ENCODE assay signal across 8 mouse cellular contexts in the genomic region with DNA sequence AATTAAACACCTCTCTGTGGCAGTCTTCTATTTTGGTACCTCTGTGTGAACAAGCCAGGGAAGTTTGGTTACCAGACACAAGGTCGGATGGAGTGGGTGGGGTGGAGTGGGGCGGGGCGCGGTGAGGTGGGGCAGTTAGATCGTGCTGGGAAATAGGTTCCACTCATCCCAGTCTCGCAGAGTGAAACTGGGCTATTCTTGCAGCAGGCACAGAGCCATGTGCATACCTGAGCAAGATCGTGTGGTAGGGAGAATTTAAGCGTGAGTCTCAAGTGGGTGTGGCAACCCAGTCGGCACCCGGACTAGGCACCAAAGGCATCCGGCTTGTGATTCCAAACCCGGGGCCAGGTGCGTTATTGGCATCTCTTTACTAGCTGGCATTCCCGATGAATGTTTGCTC. TPM values are rescaled to one million over a fixed set of nuclear protein-coding genes. Genes with fewer than 3 reads are reported as not detected.
A peak's percentile ranks its signal among the peaks of the same experiment; 100 is the strongest.
DNase-seq lines count a peak whose midpoint lies in the region; ATAC-seq and TF ChIP-seq lines count a peak whose summit lies in the region.

No protein-coding gene starts in this region.

- peak overlapping the region; percentile 49 for H3K9ac ChIP-seq in forebrain, embryonic 15.5 days (replicated peaks)
- H3K9ac ChIP-seq in liver, adult 2 months (ENCODE audit: low read depth, low read length) = 0 out of 2 replicates have a peak overlapping the region, but pooled peaks have one; percentile 40
- H3K9ac ChIP-seq in neural tube, embryonic 15.5 days (replicated peaks) = peak overlapping the region; percentile 56

- TF ChIP-seq CTCF in bone marrow, adult 2 months (IDR thresholded peaks at IDR 0.05; ENCODE audit: control insufficient read depth, insufficient read depth, low read length) = no peak
- TF ChIP-seq CTCF in liver, adult 2 months (IDR thresholded peaks at IDR 0.05; ENCODE audit: low read depth, low read length) = no peak

- peak; percentile 11 to 41 for DNase-seq in kidney, postnatal 25 days
- DNase-seq in kidney, adult 18-20 months = no peak
- no peak for DNase-seq in liver, adult 2 months (ENCODE audit: extremely low read depth, low read depth, low spot score)
- no peak for DNase-seq in frontal cortex, postnatal 14 days (ENCODE audit: low spot score in 2 of 2)
- DNase-seq in layer of hippocampus, postnatal 14 days (ENCODE audit: low spot score in 2 of 2) = no peak

- no peaks in the 10 kb centered on the region for H3K79me2 ChIP-seq in liver, adult 2 months (ENCODE audit: control insufficient read depth, insufficient read depth, low read length)

- H3K9me3 ChIP-seq in forebrain, embryonic 15.5 days = no peaks in the 10 kb centered on the region
- H3K9me3 ChIP-seq in neural tube, embryonic 15.5 days (replicated peaks) = no peaks in the 10 kb centered on the region

- H3K36me3 ChIP-seq in forebrain, embryonic 15.5 days = no peaks in the 10 kb centered on the region
- no peaks in the 10 kb centered on the region for H3K36me3 ChIP-seq in liver, adult 2 months (ENCODE audit: control insufficient read depth, insufficient read depth, low read length)
- H3K36me3 ChIP-seq in neural tube, embryonic 15.5 days = no peaks in the 10 kb centered on the region

- peak overlapping the region; percentile 91 for H3K4me2 ChIP-seq in forebrain, embryonic 15.5 days (replicated peaks)
- H3K4me2 ChIP-seq in neural tube, embryonic 15.5 days = peak overlapping the region; percentile 96

- no peak overlapping the region for H3K27ac ChIP-seq in bone marrow, adult 2 months (ENCODE audit: control insufficient read depth, insufficient read depth, low read depth, low read length, poor library complexity)
- H3K27ac ChIP-seq in forebrain, embryonic 15.5 days (replicated peaks) = no peak overlapping the region
- no peak overlapping the region for H3K27ac ChIP-seq in liver, adult 2 months (replicated peaks; ENCODE audit: insufficient read depth, low read depth, low read length)
- H3K27ac ChIP-seq in neural tube, embryonic 15.5 days (replicated peaks) = no peak overlapping the region

- H3K4me1 ChIP-seq in bone marrow, adult 2 months (ENCODE audit: control insufficient read depth, insufficient read depth, low read length) = no peaks in the 10 kb centered on the region; the same call in 1 of the 2 replicates
- H3K4me1 ChIP-seq in forebrain, embryonic 15.5 days = peaks cover 14% of the 10 kb centered on the region
- no peaks in the 10 kb centered on the region for H3K4me1 ChIP-seq in liver, adult 2 months (ENCODE audit: control insufficient read depth, insufficient read depth, low read length)
- peaks cover 15% of the 10 kb centered on the region for H3K4me1 ChIP-seq in neural tube, embryonic 15.5 days

- peak; percentile 20 for ATAC-seq in forebrain, embryonic 15.5 days (replicated peaks)
- ATAC-seq in neural tube, embryonic 15.5 days (ENCODE audit: low FRiP score) = peak; percentile 25; the same call in 1 of the 2 replicates

- under 1% methylated on average over 14 of the region's 14 CpGs for WGBS in bone marrow, adult 2 months
- 1% methylated on average over 14 of the region's 14 CpGs for WGBS in forebrain, embryonic 15.5 days
- WGBS in liver, adult 2 months = 3% methylated on average over 14 of the region's 14 CpGs
- 2% methylated on average over 14 of the region's 14 CpGs for WGBS in neural tube, embryonic 15.5 days

- H3K4me3 ChIP-seq in bone marrow, adult 2 months (replicated peaks; ENCODE audit: control insufficient read depth, low read depth, low read length) = peak overlapping the region; percentile 79
- H3K4me3 ChIP-seq in forebrain, embryonic 15.5 days = peak overlapping the region; percentile 55
- H3K4me3 ChIP-seq in liver, adult 2 months (ENCODE audit: insufficient read depth, low read depth, low read length) = peak overlapping the region; percentile 89
- H3K4me3 ChIP-seq in neural tube, embryonic 15.5 days (replicated peaks) = peak overlapping the region; percentile 64

- TF ChIP-seq POLR2A in bone marrow, adult 2 months (IDR thresholded peaks at IDR 0.05; ENCODE audit: borderline replicate concordance, control insufficient read depth, low read depth, low read length) = no peak
- no peak for TF ChIP-seq POLR2A in liver, adult 2 months (IDR thresholded peaks at IDR 0.05; ENCODE audit: extremely low read depth, insufficient read depth, low read length)

- peaks cover 11% of the 10 kb centered on the region; the same call in 1 of the 2 replicates for H3K27me3 ChIP-seq in forebrain, embryonic 15.5 days
- no peaks in the 10 kb centered on the region for H3K27me3 ChIP-seq in liver, adult 2 months (ENCODE audit: control insufficient read depth, insufficient read depth, low read length)
- H3K27me3 ChIP-seq in neural tube, embryonic 15.5 days (replicated peaks) = peaks cover 18% of the 10 kb centered on the region

RNA-seq across cellular contexts. Expression of gene Dennd2c, which starts 0.5 kb away (rescaled TPM):
- polyA plus RNA-seq in bone marrow, adult 2 months (2011; ENCODE audit: insufficient read depth, insufficient read length, low replicate concordance, missing spikeins) = 10.2 and 12.8 TPM in 2 replicates
- polyA plus RNA-seq in forebrain, embryonic 15.5 days (2015; fragmentation: Nextera tagmentation; extraction: Ambion mirVana) = 0.84 and 1.4 TPM in 2 replicates
- 0.47 and 0.55 TPM in 2 replicates for total RNA-seq in liver, adult 2 months (2014; rRNA removed)
- polyA plus RNA-seq in liver, adult 2 months (2012; rRNA removed) = 0.07 and 0.09 TPM in 2 replicates
- polyA plus RNA-seq in neural tube, embryonic 15.5 days (2015; fragmentation: Nextera tagmentation; extraction: Ambion mirVana) = 1.3 and 3.6 TPM in 2 replicates
- under 1 TPM; 0.67 to 0.94 TPM for total RNA-seq in layer of hippocampus, postnatal 14 days (2021)

RNA-seq across cellular contexts. Expression of gene Ampd1, which starts 28.1 kb away (rescaled TPM):
- polyA plus RNA-seq in bone marrow, adult 2 months (2011; ENCODE audit: insufficient read depth, insufficient read length, low replicate concordance, missing spikeins) = 2.1 TPM in 1 of 2 replicates, not detected in the other
- polyA plus RNA-seq in forebrain, embryonic 15.5 days (2015; fragmentation: Nextera tagmentation; extraction: Ambion mirVana) = 0.09 TPM in 1 of 2 replicates, not detected in the other
- total RNA-seq in liver, adult 2 months (2014; rRNA removed) = 0.46 TPM in 1 of 2 replicates, not detected in the other
- not detected in 2 replicates for polyA plus RNA-seq in liver, adult 2 months (2012; rRNA removed)
- 0.86 and 0.88 TPM in 2 replicates for polyA plus RNA-seq in neural tube, embryonic 15.5 days (2015; fragmentation: Nextera tagmentation; extraction: Ambion mirVana)
- total RNA-seq in layer of hippocampus, postnatal 14 days (2021) = not detected

RNA-seq across cellular contexts. Expression of gene Nras, which starts 43.8 kb away (rescaled TPM):
- polyA plus RNA-seq in bone marrow, adult 2 months (2011; ENCODE audit: insufficient read depth, insufficient read length, low replicate concordance, missing spikeins) = 22.5 and 23.7 TPM in 2 replicates
- polyA plus RNA-seq in forebrain, embryonic 15.5 days (2015; fragmentation: Nextera tagmentation; extraction: Ambion mirVana) = 120 and 122 TPM in 2 replicates
- 12.1 and 12.6 TPM in 2 replicates for total RNA-seq in liver, adult 2 months (2014; rRNA removed)
- 6.9 and 7.1 TPM in 2 replicates for polyA plus RNA-seq in liver, adult 2 months (2012; rRNA removed)
- 76.8 and 85.3 TPM in 2 replicates for polyA plus RNA-seq in neural tube, embryonic 15.5 days (2015; fragmentation: Nextera tagmentation; extraction: Ambion mirVana)
- total RNA-seq in layer of hippocampus, postnatal 14 days (2021) = 100 to 1,000 TPM in 1 of 2 experiments, 10 to 100 TPM in 1; 84.1 to 101 TPM

Comparison
In these comparisons a context has a peak if more than half of its experiments do, and no peak if none do; other contexts are left out.
1. DNase-seq: peak in kidney, postnatal 25 days (2 of 2); none in kidney, adult 18-20 months (single experiment), liver, adult 2 months (single experiment), frontal cortex, postnatal 14 days (0 of 2) and layer of hippocampus, postnatal 14 days (0 of 2).
2. Peak in every context shown above with its lines, with median percentiles within 50 percentile points of each other: H3K4me3 ChIP-seq and H3K9ac ChIP-seq.